Mouse (Mus musculus): ENCODE measurements around the gene Csnk2a2. TPM values are rescaled to one million over a fixed set of nuclear protein-coding genes. Genes with fewer than 3 reads are reported as not detected.

Gene Csnk2a2
- polyA plus RNA-seq (2012; rRNA removed), result 17.9 and 18.6 TPM in 2 replicates

DNA sequence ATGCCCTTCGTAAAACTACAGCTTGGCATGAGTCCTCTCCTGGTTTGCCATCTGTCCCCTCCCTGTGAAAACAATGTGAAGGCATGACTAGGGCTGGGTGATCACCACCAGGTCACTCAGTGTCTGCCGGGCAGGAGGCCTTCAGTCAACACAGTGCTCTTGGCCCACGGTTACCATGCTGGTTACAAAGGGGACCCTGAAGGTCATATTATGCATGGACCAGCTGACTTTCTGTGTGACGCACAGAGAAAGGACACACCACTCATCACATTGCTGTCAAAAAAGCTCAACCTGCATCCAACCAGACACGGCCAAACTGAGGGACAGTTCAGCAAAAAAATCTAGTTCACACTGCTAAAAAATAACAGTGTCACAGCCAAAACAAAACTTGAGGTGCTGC lies at the start of gene Csnk2a2:
TSS of gene Csnk2a2 (minus strand) at position 34 of the 400 bp plus-strand sequence.
- 68% methylated on average over 5 of the region's 5 CpGs for WGBS
- no peak for DNase-seq (ENCODE audit: low read depth, low spot score)

DNA sequence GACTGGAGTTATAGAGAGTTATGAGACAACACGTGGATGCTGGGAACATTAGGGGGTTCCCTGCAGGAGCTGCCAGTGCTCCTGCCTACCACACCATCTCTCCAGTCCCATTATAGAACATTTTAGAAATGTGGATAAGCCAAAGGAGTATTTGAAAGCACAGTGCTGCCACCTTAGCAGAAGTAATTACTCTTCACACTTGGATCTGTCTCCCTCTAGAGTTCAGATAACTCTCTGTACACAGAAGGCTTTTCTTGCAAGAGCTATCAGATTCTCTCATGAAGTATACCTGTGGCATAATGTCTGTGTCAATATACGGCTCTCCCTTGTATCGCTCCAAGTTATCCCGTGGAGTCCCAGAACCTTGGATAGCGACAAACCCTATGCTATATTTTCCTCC lies 49.6 kb upstream of the Csnk2a2 start:
- WGBS, result 69% methylated on average over 5 of the region's 5 CpGs
- no peak for DNase-seq (ENCODE audit: low read depth, low spot score)

DNA sequence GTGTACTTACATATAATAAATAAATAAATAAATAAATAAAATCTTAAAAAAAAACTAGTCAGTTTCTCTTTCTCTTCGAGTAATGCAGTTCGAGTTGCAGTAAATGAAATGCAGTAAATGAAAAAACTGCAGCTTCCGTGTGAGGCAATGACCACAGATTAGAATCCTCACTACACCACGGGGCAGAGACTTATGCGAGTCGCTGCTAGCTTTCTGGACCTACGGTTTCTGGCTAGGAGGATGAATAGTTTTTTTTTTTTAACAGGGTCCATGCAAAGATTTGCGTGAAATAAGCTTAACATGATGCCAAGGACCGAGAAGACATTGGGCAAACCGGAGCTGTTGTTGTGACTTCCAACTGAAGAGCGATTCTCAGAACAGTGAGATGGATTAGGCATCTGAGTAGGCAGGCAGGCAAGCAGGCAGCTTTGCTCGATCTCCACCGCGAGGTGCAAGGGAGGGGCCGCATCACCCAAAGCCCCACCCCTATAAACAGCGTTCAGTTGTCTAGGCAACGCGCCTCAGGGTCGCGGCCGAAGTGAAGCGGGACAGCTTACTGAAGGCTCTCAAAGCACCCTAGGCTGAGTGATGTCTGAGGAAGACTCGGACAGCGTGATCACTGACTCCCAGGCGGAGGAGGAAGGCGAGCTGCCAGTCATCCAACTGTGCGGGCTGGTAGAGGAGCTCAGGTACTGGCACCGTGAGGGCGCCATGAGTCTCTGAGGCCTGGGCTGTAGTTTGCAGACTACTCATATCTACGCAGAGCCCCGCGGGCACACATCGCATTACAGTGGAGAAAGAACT lies 43.9 kb upstream of the Csnk2a2 start, which contains the start of gene Ccdc113:
TSS of gene Ccdc113 (plus strand) at position 502 of the 804 bp plus-strand sequence.
- DNase-seq (ENCODE audit: low read depth, low spot score), result no peak
- WGBS, result 5% methylated on average over 33 of the region's 33 CpGs

DNA sequence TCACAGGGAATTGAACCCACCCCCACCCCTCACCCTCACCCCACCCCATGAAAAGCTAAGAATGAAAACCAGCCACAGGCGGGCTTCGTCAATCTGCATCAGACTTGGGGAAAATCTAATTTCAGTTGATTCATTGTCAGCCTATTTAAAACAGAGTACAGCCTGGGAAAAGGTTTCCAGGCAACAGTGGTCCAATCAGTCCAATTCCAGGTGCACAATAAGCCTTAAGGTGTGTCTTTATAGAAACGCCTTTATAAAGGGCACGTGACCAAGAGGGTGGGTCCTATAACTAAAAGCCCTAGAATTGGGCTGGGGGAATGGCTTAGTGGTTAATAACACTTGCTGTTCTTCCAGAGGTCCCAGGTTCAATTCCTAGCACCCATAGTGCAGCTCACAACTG lies 42.4 kb upstream of the Csnk2a2 start:
- WGBS, result 30% methylated on average over 4 of the region's 4 CpGs

DNA sequence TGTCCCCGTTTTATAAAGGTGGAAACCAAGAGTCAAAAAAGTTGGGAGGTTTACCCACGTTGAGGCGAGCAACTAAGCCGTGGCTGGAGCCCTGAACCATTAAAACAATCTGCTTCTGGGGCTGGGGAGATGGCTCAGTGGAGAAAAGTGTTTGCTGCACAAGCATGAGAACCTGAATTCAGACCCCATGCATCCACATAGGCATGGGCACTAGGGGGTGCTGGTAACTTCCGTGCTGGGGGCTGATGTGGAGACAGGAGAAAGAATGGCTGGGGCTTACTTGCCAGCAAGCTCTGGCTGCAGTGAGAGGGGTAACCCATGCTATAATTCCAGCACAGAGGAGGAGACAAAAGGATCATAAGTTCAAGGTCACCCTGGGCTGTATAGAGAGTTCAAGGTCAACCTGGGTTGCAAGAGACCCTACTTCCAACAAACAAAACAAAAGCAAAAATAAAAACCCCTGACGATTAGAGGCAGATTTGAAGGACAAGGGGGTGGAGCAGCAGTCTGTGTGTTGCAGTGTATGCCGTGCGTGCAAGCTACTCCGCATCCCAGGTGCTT lies 39.0 kb upstream of the Csnk2a2 start:
- DNase-seq (ENCODE audit: low read depth, low spot score), result no peak
- WGBS, result 63% methylated on average over 9 of the region's 9 CpGs

More for the DNA sequence above, 42.4 kb upstream of the Csnk2a2 start:
- no peak for DNase-seq (ENCODE audit: low read depth, low spot score)

DNA sequence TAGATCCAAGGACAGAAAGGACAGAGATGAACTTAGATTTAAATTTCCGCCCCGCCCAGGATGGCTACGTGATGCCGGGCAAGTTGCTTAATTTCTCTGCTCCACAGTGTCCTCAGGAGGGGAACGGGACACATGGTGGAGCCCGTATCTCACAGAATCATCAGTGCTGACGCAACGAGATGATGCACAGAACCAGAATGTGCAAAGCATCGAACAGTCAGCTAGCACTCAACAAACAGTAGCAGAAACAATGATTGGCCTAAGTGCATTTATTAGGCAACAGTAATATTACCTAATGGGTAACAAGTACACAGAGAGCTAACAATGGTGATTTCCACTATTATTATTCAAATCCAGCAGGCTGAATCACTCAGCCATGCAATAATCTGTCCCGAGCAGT lies 38.4 kb upstream of the Csnk2a2 start:
- 83% methylated on average over 10 of the region's 10 CpGs for WGBS
- no peak for DNase-seq (ENCODE audit: low read depth, low spot score)

DNA sequence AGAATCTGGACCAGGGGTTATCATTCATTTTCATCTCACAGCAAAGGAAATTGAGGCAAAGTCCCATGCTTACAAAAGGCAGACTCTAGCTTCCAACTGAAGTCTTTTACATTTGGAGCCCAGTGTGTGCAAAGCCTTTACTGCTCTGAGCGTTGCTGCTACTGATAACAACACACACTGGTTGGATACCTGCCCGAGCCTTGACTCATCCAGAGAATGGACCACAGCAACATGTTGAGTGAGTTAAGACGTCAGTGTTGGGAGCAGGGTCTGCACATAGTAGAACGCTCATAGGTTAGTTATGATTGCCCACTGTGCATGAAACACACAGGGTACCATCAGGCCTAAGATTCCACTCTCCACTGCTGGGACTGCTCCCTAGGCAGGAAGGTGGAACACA lies 34.2 kb upstream of the Csnk2a2 start:
- WGBS, result 90% methylated on average over 4 of the region's 4 CpGs
- no peak for DNase-seq (ENCODE audit: low read depth, low spot score)

DNA sequence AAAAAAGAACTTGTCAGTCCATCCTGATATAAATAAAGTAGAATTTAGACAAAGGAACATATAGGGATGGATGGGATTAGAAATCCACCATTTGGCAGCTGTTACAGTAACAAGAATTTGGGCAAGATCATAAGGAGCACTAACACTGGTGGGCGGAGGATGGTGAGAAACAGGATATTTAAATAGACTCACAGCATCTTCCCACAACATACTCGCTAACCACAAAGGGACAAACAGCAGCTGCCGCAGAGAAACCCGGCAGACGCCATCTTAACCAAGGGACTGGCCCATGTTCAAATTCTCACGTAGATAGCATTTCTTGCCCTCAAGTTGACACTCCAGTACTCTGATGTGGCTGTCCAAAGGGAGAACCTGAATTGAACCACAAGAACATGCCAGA lies 27.1 kb upstream of the Csnk2a2 start:
- no peak for DNase-seq (ENCODE audit: low read depth, low spot score)
- 80% methylated on average over 6 of the region's 6 CpGs for WGBS

DNA sequence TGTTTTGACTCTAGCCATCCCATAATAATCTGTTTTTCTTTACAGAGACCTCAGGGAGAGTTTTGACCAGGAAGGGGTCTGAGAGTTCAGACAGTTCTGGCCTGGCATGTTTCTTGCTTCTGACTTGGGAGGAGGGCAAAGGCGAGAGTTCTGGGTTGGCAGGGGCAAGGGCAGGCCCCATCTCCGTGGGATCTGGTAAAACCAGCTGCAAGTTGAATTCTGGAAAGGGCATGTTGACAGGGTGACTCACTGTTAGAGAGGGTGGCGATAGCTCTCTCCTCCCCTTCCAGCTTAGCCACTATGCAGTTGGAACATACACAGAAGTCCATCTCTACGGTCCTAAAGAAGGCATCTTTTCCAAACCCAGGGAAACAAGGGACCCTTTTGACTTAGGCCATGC lies 23.4 kb upstream of the Csnk2a2 start:
- DNase-seq (ENCODE audit: low read depth, low spot score), result no peak
- 51% methylated on average over 4 of the region's 4 CpGs for WGBS

DNA sequence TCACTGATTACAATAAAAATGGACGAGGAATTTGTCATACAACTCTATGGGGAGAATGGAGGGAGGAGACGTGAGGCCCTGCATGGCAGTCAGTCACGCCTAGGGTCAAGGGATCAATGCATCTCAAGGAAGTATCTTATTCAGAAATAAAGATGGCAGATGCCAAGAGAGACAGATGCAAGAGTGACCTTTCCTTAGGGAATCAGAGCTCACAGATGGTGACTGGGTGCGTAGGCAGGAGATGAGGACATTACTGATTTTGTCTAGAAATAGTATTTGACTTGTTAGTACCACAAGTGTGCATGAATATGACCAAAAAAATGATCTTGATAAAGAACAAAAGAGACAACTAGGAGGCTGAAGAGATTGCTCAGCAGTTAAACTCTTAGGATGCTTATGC lies 22.4 kb upstream of the Csnk2a2 start:
- 38% methylated on average over 4 of the region's 4 CpGs for WGBS
- no peak for DNase-seq (ENCODE audit: low read depth, low spot score)

DNA sequence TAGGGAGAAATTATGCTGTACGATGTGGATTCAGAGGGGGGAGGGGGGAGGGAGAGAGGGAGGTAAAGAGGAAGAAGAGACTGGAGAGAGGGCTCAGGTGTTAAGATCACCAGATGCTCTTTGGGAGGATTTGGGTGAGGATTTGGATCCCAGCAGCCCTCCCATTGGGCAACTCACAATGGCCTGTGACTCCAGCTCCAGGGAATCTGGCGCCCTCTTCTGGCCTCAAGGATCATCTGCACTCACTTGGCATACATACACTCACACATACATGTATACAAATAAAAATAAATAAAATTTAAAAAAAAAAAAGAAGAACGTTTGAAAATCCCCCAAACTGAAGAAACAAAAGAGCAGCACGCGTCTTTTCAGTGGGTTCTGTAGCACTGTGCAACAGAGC lies 16.4 kb upstream of the Csnk2a2 start:
- DNase-seq (ENCODE audit: low read depth, low spot score), result no peak
- 76% methylated on average over 5 of the region's 5 CpGs for WGBS

DNA sequence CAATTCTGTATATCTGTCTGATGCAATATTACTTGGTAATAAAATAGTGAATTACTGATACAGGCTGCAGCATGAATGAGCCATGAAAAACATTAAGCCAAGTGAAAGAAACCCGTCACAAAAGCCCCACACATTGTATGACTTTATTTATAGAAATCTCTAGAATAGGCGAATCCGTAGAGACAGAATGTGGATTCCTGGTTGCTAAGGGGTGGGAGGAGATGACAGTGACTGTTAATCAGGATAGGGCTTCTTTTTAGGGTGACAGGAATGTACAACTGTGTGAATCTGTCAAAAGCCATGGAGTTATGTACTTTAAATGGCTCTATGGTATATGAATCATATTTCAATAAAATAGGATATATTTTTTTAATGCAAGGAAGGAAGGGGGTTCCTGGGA lies 15.8 kb upstream of the Csnk2a2 start:
- WGBS, result 73% methylated on average over 3 of the region's 3 CpGs

DNA sequence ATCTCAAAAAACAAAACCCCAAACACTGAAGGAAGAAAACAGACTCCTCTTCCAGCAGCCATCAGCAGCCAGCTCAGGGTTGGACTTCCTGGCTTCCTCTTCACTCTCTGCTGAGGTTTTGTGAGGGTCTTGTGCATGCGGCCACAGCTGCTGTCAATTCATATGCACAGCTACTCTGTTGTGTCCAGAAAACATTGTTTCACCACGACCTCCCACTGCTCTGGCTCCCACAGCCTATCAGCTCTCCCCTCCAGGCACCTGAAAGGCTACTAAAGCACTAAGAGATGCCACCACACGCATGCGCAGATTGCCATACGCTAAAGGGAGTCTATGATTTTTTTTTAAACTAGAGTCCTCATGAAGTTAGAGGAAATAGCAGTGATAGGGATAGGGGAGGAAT lies 15.0 kb upstream of the Csnk2a2 start:
- WGBS, result 72% methylated on average over 5 of the region's 5 CpGs
- no peak for DNase-seq (ENCODE audit: low read depth, low spot score)

More for the DNA sequence above, 15.8 kb upstream of the Csnk2a2 start:
- DNase-seq (ENCODE audit: low read depth, low spot score), result no peak

DNA sequence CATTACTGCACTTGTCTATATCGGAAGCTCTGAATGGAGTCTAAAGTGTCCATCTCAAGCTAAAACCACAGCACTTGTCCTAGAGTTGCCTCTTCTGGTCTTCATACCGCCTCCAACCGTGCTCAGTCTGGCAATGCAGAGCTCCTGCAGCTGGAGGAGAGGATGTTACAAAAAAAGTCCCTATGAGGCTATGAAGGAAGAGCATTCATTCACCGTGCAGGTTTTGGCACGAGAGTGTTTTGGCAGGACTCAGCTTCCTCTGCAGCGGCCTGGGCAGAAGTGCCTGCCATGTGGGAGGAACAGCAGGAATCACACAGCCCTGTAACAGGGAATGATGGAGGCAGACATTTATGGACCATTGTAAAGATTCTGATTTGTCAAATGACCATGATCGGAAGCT lies 12.6 kb upstream of the Csnk2a2 start:
- 72% methylated on average over 7 of the region's 7 CpGs for WGBS
- no peak for DNase-seq (ENCODE audit: low read depth, low spot score)

DNA sequence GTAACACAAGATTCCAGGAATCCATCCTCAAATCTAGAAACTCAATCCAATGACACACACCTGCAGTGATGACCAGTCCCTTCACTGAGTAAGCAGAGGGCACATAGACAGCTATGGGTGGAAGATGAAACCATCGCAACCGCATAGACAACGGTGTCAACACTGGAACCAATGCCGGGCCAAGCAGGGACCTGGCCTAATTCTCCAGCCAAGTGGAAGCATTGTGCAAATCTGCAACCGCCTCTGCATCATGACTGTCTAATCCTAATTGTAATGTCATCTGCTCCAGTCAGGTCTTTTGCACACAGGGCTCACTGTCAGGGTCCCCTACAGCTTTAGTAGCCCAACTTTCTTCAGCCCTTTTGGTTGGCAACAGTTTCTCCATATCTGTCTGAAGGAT lies 10.6 kb upstream of the Csnk2a2 start:
- 98% methylated on average over 5 of the region's 5 CpGs for WGBS
- no peak for DNase-seq (ENCODE audit: low read depth, low spot score)

DNA sequence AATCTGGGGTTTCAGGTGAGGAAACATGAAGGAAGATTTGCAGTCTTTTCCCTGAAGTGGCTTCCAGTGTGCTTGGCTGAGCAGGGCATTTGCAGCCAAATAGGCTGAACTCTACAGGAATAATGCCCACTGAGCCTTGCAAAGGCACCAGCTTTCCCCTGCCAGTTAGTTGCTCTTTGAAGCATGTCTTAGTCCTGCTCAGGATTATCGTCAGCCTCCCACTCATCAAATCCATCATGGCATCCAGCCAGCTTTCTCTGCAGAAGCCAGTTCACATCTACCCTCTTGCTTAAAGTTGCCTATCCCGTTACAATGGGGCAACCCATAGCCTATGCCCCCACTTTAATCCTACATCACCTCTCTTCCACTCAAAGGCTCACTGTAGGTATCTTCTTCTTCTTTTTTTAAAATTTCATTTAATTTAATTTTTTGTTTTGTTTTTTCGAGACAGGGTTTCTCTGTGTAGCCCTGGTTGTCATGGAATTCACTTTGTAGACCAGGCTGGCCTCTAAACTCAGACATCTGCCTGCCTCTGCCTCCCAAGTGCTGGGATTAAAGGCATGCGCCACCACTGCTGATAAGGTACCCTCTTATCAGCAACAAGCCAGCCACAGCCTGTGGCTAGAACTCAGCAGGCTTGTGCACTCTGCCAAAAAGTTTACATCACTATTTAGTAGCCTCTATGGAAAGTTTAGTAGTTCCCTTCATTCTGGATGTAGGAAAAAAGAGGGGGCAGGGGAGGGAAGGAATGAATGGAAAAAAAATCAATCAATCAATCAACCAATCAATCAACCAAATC lies 9.6 kb upstream of the Csnk2a2 start:
- DNase-seq (ENCODE audit: low read depth, low spot score), result no peak
- WGBS, result 73% methylated on average over 4 of the region's 4 CpGs

DNA sequence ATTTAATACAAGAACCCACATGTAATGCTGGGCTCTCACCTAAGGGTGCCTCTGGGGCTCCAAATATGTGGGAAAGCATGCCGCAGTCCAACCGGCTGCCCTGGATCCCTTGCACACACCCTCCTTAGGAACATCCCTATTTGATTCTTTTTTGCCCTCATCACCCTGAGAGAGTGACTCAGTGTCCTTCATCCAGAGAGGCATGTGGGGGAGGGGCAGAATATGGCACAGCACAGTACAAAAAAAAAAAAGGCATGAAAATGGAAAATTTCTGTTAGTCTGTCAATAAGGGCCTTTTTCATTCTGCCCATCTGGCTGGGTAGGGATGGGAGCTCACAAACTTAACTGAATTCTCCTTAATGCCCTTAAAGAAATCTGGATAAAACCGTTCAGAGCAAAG lies 8.0 kb upstream of the Csnk2a2 start:
- WGBS, result 79% methylated on average over 3 of the region's 3 CpGs
- no peak for DNase-seq (ENCODE audit: low read depth, low spot score)

DNA sequence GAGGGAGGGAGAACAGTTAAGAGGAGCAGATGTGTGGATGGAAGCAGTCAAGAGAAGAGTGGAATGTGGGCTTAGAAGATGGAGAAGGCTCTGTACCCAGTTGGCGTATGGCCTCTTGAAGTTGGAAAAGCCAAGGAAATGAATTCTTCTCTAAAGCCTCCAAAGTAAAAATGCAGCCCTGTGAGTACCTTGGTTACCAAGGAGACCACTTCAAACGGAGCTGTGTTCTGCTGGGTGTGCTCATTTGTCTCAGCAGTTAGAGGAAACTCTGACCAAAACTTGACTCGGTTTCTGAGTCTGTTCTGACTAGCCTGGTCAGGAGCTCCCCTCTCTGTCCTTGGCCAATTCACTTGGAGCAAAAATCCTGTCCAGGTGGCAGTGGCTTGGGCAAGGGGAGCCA lies 6.6 kb upstream of the Csnk2a2 start:
- 38% methylated on average over 3 of the region's 3 CpGs for WGBS

DNA sequence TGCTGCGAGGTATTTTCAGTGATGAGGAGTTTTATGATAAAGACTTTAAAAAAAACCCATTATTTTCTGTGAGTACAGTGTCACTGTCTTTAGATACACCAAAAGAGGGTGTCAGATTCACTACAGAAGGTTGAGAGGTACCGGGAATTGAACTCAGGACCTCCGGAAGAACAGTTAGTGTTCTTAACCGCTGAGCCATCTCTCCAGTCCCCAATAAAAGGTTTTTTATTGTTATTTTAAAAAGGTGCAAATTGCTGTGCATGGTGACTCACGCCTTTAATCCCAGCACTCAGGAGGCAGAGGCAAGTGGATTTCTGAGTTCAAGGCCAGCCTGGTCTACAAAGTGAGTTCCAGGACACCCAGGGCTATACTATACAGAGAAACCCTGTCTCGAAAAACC lies 5.6 kb upstream of the Csnk2a2 start:
- DNase-seq (ENCODE audit: low read depth, low spot score), result no peak
- 75% methylated on average over 6 of the region's 6 CpGs for WGBS

More for the DNA sequence above, 6.6 kb upstream of the Csnk2a2 start:
- no peak for DNase-seq (ENCODE audit: low read depth, low spot score)

DNA sequence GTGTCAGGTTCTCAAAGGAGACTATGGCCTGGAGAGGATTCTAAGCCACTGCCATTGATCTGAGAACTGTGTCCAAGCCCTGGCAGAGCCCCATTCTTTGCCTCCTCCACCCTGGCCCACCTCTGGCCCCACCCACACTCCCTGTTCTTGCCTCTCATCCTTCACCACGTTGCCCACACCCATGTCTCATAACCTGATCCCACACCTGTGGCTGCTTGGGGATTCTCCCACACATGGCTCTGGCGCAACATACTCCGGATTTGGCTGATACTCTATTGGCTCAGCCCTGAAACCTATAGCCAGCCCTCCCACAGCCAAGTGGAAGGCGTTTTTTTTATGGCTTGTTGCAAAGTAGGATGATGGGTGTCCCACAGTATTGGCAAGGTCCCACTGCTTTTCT lies 2.2 kb upstream of the Csnk2a2 start:
- 30% methylated on average over 4 of the region's 4 CpGs for WGBS
- no peak for DNase-seq (ENCODE audit: low read depth, low spot score)

All from large intestine, adult 2 months (tissue).